In the genomic region with DNA sequence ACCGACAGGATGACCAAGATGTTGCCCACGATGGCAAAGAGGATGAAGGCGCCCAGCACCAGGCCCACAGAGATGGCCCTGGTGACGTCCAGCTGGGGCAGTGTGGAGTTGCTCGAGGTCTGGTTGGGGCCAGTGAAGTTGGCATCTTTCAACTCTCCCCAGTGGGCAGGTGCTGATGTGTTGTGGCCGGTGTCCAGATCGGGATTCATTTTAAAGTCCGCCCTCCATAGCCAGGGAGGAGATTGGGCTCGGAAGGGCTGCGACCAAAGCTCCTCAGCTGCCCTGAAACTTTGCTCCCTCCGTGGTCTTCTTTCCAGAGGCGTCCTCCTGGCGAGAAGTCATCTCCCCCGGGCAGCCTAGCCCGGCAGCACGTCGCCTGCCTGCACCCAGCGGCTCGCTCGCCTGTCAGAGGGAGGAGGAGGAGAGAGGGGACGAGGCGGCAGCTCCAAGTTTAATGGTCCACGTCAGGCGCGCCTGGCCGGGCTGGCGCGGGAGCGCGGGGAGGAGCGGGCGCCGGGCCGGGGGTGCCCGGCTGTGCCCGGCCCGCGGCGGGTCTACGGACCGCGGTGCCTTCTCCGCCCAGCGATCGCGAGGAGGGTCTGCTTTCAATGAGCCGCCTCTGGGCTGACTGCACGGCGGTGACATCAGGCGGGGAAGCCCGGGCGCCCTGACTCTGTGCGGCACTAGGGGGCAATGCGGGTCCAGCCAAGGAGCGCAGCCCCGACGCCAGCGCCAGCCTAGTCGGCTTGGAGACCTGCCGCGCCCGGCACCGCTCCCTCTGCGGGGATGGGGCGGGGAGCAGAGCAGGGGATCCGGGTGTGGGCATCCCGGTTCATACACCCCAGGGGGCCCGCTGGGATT, we compare ENCODE assay signal across 8 mouse cellular contexts.
DNase-seq lines count a peak whose midpoint lies in the region; ATAC-seq and TF ChIP-seq lines count a peak whose summit lies in the region.

No protein-coding gene starts in this region.

- peak; percentile 98 for ATAC-seq in forebrain, embryonic 15.5 days (replicated peaks)
- ATAC-seq in heart, postnatal 0 days (ENCODE audit: insufficient read depth, low read depth) = peak; percentile 94
- peak; percentile 61 for ATAC-seq in liver, embryonic 13.5 days (ENCODE audit: low read depth)
- ATAC-seq in neural tube, embryonic 12.5 days (ENCODE audit: low FRiP score, low read depth) = peak; percentile 98

- H3K4me2 ChIP-seq in forebrain, embryonic 15.5 days (replicated peaks) = peak overlapping the region; percentile 79
- H3K4me2 ChIP-seq in heart, postnatal 0 days (ENCODE audit: low read depth, low read length) = peak overlapping the region; percentile 63
- peak overlapping the region; percentile 58 for H3K4me2 ChIP-seq in liver, embryonic 13.5 days
- peak overlapping the region; percentile 82 for H3K4me2 ChIP-seq in neural tube, embryonic 12.5 days (replicated peaks)

- no peak for TF ChIP-seq EP300 in heart, postnatal 0 days (IDR thresholded peaks at IDR 0.05; ENCODE audit: low read depth)

- 7% methylated on average over 54 of the region's 68 CpGs for WGBS in forebrain, embryonic 15.5 days
- 4% methylated on average over 68 of the region's 68 CpGs for WGBS in heart, postnatal 0 days
- WGBS in liver, embryonic 13.5 days (ENCODE audit: insufficient replicate concordance) = 6% methylated on average over 63 of the region's 68 CpGs
- 5% methylated on average over 67 of the region's 68 CpGs for WGBS in neural tube, embryonic 12.5 days

- H3K9me3 ChIP-seq in forebrain, embryonic 15.5 days = no peaks in the 10 kb centered on the region
- no peaks in the 10 kb centered on the region for H3K9me3 ChIP-seq in heart, postnatal 0 days (replicated peaks; ENCODE audit: control insufficient read depth, low read length)
- no peaks in the 10 kb centered on the region for H3K9me3 ChIP-seq in liver, embryonic 13.5 days (replicated peaks)
- H3K9me3 ChIP-seq in neural tube, embryonic 12.5 days = no peaks in the 10 kb centered on the region

- peaks cover 21% of the 10 kb centered on the region for H3K27me3 ChIP-seq in forebrain, embryonic 15.5 days
- 0 out of 2 replicates have a peak, but pooled peaks cover 12% of the 10 kb centered on the region for H3K27me3 ChIP-seq in heart, postnatal 0 days (ENCODE audit: control insufficient read depth, insufficient read depth, low read length)
- peaks cover 28% of the 10 kb centered on the region for H3K27me3 ChIP-seq in liver, embryonic 13.5 days
- peaks cover 8% of the 10 kb centered on the region for H3K27me3 ChIP-seq in neural tube, embryonic 12.5 days (replicated peaks)

- no peaks in the 10 kb centered on the region for H3K36me3 ChIP-seq in forebrain, embryonic 15.5 days
- no peaks in the 10 kb centered on the region for H3K36me3 ChIP-seq in heart, postnatal 0 days (replicated peaks; ENCODE audit: control insufficient read depth, insufficient read depth, low read length)
- H3K36me3 ChIP-seq in liver, embryonic 13.5 days = no peaks in the 10 kb centered on the region
- no peaks in the 10 kb centered on the region for H3K36me3 ChIP-seq in neural tube, embryonic 12.5 days

- peak overlapping the region; percentile 55 for H3K4me3 ChIP-seq in forebrain, embryonic 15.5 days
- H3K4me3 ChIP-seq in heart, postnatal 0 days (ENCODE audit: low read depth, low read length) = peak overlapping the region; percentile 56
- peak overlapping the region; percentile 41 for H3K4me3 ChIP-seq in liver, embryonic 13.5 days (replicated peaks)
- H3K4me3 ChIP-seq in neural tube, embryonic 12.5 days = peak overlapping the region; percentile 53

- peaks cover 9% of the 10 kb centered on the region; the same call in 1 of the 2 replicates for H3K4me1 ChIP-seq in forebrain, embryonic 15.5 days
- 0 out of 2 replicates have a peak, but pooled peaks cover 12% of the 10 kb centered on the region for H3K4me1 ChIP-seq in heart, postnatal 0 days (ENCODE audit: control insufficient read depth, insufficient read depth)
- no peaks in the 10 kb centered on the region for H3K4me1 ChIP-seq in liver, embryonic 13.5 days (replicated peaks)
- H3K4me1 ChIP-seq in neural tube, embryonic 12.5 days = 0 out of 2 replicates have a peak, but pooled peaks cover 3% of the 10 kb centered on the region

- peak; percentile 80 for TF ChIP-seq CTCF in heart, postnatal 0 days (IDR thresholded peaks at IDR 0.05; ENCODE audit: low read depth)

- H3K27ac ChIP-seq in forebrain, embryonic 15.5 days (replicated peaks) = no peak overlapping the region
- peak overlapping the region; percentile 74 for H3K27ac ChIP-seq in heart, postnatal 0 days (ENCODE audit: low read depth)
- H3K27ac ChIP-seq in liver, embryonic 13.5 days = no peak overlapping the region
- H3K27ac ChIP-seq in neural tube, embryonic 12.5 days = no peak overlapping the region

- peak; percentile 47 for DNase-seq in layer of hippocampus, adult 11-12 months (ENCODE audit: low spot score)
- no peak for DNase-seq in layer of hippocampus, adult 9-10 months (ENCODE audit: low spot score)
- DNase-seq in heart, postnatal 0 days (ENCODE audit: low spot score) = peak; percentile 86
- DNase-seq in kidney, postnatal 25 days = peak; percentile 74
- DNase-seq in liver, embryonic 13.5 days = peak; percentile 2
- peak; percentile 86 for DNase-seq in testis, postnatal 10 days (ENCODE audit: low spot score)

- H3K9ac ChIP-seq in forebrain, embryonic 15.5 days (replicated peaks) = peak overlapping the region; percentile 44
- H3K9ac ChIP-seq in heart, postnatal 0 days (replicated peaks; ENCODE audit: low read depth, low read length) = peak overlapping the region; percentile 47
- H3K9ac ChIP-seq in liver, embryonic 13.5 days = no peak overlapping the region
- H3K9ac ChIP-seq in neural tube, embryonic 12.5 days = peak overlapping the region; percentile 64
